Comparison of ENCODE assay signal across 27 mouse cellular contexts in genomic region chr8:116892130-116892529, GRCm38 (mm10). TPM values are rescaled to one million over a fixed set of nuclear protein-coding genes. Genes with fewer than 3 reads are reported as not detected.
DNase-seq lines count a peak whose midpoint lies in the region; ATAC-seq lines count a peak whose summit lies in the region.
"Had no signal": no experiment of that assay in that cellular context is flagged by ENCODE, and none has a peak within 500 bp of the region (broad histone marks: within the 10 kb centered on the region; RNA-seq: fewer than 3 reads in every experiment).

No protein-coding gene starts in this region.

- peaks cover 56% of the 10 kb centered on the region for H3K36me3 ChIP-seq in megakaryocyte, embryonic 14.5 days (replicated peaks; ENCODE audit: low read length)
- peaks cover 10% of the 10 kb centered on the region; the same call in 1 of the 2 replicates for H3K36me3 ChIP-seq in neural tube, embryonic 15.5 days

- no peak overlapping the region for H3K4me2 ChIP-seq in neural tube, embryonic 15.5 days
- H3K4me2 ChIP-seq: embryonic facial prominence, embryonic 12.5 days; embryonic facial prominence, embryonic 15.5 days; heart, embryonic 12.5 days; heart, embryonic 15.5 days; hindbrain, embryonic 13.5 days; intestine, embryonic 15.5 days had no signal

- peaks cover 30% of the 10 kb centered on the region for H3K4me1 ChIP-seq in megakaryocyte, embryonic 14.5 days
- no peaks in the 10 kb centered on the region for H3K4me1 ChIP-seq in neural tube, embryonic 15.5 days
- H3K4me1 ChIP-seq: embryonic facial prominence, embryonic 12.5 days; embryonic facial prominence, embryonic 15.5 days; heart, embryonic 12.5 days; heart, embryonic 15.5 days; hindbrain, embryonic 10.5 days; hindbrain, embryonic 13.5 days; intestine, embryonic 15.5 days had no signal

- DNase-seq in induced T-regulatory cell, adult 2 months (ENCODE audit: low read depth), result peak; percentile 70
- no peak for DNase-seq in Muller cell, postnatal 12 days (ENCODE audit: inconsistent ontology term)
- DNase-seq in thymus, adult 18-20 months, result no peak
- DNase-seq: cerebellum, adult 11 months; cerebellum, adult 2 months; cerebellum, adult 9-11 months; cerebellum, postnatal 25 days; forebrain, postnatal 0 days; gastrocnemius, postnatal 10 days; gastrocnemius, postnatal 36 days; heart, postnatal 10 days; heart, postnatal 36 days; kidney, adult 11 months had no signal

- no peak for ATAC-seq in megakaryocyte, adult 5-6 weeks (ENCODE audit: poor library complexity, severe bottlenecking)
- ATAC-seq in CD4-positive, CD25-positive, alpha-beta regulatory T cell, adult 4 months, result peak; percentile 86
- ATAC-seq in neural tube, embryonic 15.5 days (ENCODE audit: low FRiP score), result no peak
- ATAC-seq: forebrain, embryonic 14.5 days; forebrain, postnatal 0 days; hindbrain, postnatal 0 days; intestine, embryonic 15.5 days; Patski had no signal

- no peaks in the 10 kb centered on the region for H3K9me3 ChIP-seq in megakaryocyte, embryonic 14.5 days
- no peaks in the 10 kb centered on the region for H3K9me3 ChIP-seq in neural tube, embryonic 15.5 days (replicated peaks)
- H3K9me3 ChIP-seq: embryonic facial prominence, embryonic 12.5 days; embryonic facial prominence, embryonic 15.5 days; heart, embryonic 15.5 days; intestine, embryonic 15.5 days had no signal

- H3K9ac ChIP-seq in neural tube, embryonic 15.5 days (replicated peaks), result no peak overlapping the region
- H3K9ac ChIP-seq: embryonic facial prominence, embryonic 12.5 days; embryonic facial prominence, embryonic 15.5 days; forebrain, postnatal 0 days; heart, embryonic 12.5 days; heart, embryonic 15.5 days; hindbrain, embryonic 13.5 days; intestine, embryonic 15.5 days had no signal

- H3K27me3 ChIP-seq in megakaryocyte, embryonic 14.5 days (replicated peaks), result no peaks in the 10 kb centered on the region
- no peaks in the 10 kb centered on the region for H3K27me3 ChIP-seq in neural tube, embryonic 15.5 days (replicated peaks)
- H3K27me3 ChIP-seq: embryonic facial prominence, embryonic 12.5 days; embryonic facial prominence, embryonic 15.5 days; heart, embryonic 12.5 days; heart, embryonic 15.5 days; hindbrain, embryonic 13.5 days; intestine, embryonic 15.5 days; Patski had no signal

- no peak overlapping the region for H3K27ac ChIP-seq in neural tube, embryonic 15.5 days (replicated peaks)
- H3K27ac ChIP-seq: embryonic facial prominence, embryonic 12.5 days; embryonic facial prominence, embryonic 15.5 days; heart, embryonic 15.5 days; hindbrain, embryonic 10.5 days; hindbrain, embryonic 13.5 days; hindbrain, postnatal 0 days; intestine, embryonic 15.5 days had no signal

- H3K4me3 ChIP-seq in megakaryocyte, embryonic 14.5 days (replicated peaks), result peak overlapping the region; percentile 9
- H3K4me3 ChIP-seq in neural tube, embryonic 15.5 days (replicated peaks), result no peak overlapping the region
- H3K4me3 ChIP-seq: embryonic facial prominence, embryonic 12.5 days; embryonic facial prominence, embryonic 15.5 days; heart, embryonic 12.5 days; heart, embryonic 15.5 days; hindbrain, embryonic 10.5 days; hindbrain, embryonic 13.5 days; intestine, embryonic 15.5 days had no signal

- 95% methylated on average over 3 of the region's 3 CpGs for WGBS in neural tube, embryonic 15.5 days

RNA-seq across cellular contexts. Expression of gene Cmc2, which starts 29.1 kb away (rescaled TPM):
- 36.1 TPM in 1 of 2 replicates, not detected in the other for polyA plus RNA-seq in megakaryocyte, embryonic 14.5 days (2012; ENCODE audit: insufficient read depth, low replicate concordance)
- total RNA-seq in megakaryocyte, adult 5-6 weeks (2015), result 43.3 and 49.2 TPM in 2 replicates
- total RNA-seq in megakaryocyte, adult 5-6 weeks (2017), result 51.7 and 66.0 TPM in 2 replicates
- 10 to 100 TPM; 36.3 to 38.5 TPM for polyA plus RNA-seq in CD4-positive, CD25-positive, alpha-beta regulatory T cell, adult 4 months (2017; shearing (Covaris generic))
- 39.4 and 40.1 TPM in 2 replicates for polyA plus RNA-seq in neural tube, embryonic 15.5 days (2015; fragmentation: Nextera tagmentation; extraction: Ambion mirVana)

RNA-seq across cellular contexts. Expression of gene Cenpn, which starts 29.4 kb away (rescaled TPM):
- 3.4 TPM in 1 of 2 replicates, not detected in the other for polyA plus RNA-seq in megakaryocyte, embryonic 14.5 days (2012; ENCODE audit: insufficient read depth, low replicate concordance)
- 26.9 and 35.6 TPM in 2 replicates for total RNA-seq in megakaryocyte, adult 5-6 weeks (2015)
- total RNA-seq in megakaryocyte, adult 5-6 weeks (2017), result 35.7 and 36.8 TPM in 2 replicates
- 1 to 10 TPM; 2.9 to 8.8 TPM for polyA plus RNA-seq in CD4-positive, CD25-positive, alpha-beta regulatory T cell, adult 4 months (2017; shearing (Covaris generic))
- polyA plus RNA-seq in neural tube, embryonic 15.5 days (2015; fragmentation: Nextera tagmentation; extraction: Ambion mirVana), result 7.4 and 13.7 TPM in 2 replicates

RNA-seq across cellular contexts. Expression of gene Atmin, which starts 51.1 kb away (rescaled TPM):
- 0.95 and 2.5 TPM in 2 replicates for polyA plus RNA-seq in megakaryocyte, embryonic 14.5 days (2012; ENCODE audit: insufficient read depth, low replicate concordance)
- total RNA-seq in megakaryocyte, adult 5-6 weeks (2015), result 12.3 and 14.5 TPM in 2 replicates
- 8.6 and 11.3 TPM in 2 replicates for total RNA-seq in megakaryocyte, adult 5-6 weeks (2017)
- 1 to 10 TPM; 6.4 TPM for polyA plus RNA-seq in CD4-positive, CD25-positive, alpha-beta regulatory T cell, adult 4 months (2017; shearing (Covaris generic))
- 19.4 and 19.6 TPM in 2 replicates for polyA plus RNA-seq in neural tube, embryonic 15.5 days (2015; fragmentation: Nextera tagmentation; extraction: Ambion mirVana)
